Mouse (Mus musculus) 3134 (cell line): Measurements from ENCODE around the gene Noct.

Experiments used
- DNase-seq: peaks from one replicate; pipeline ENCODE4 v3.0.0-alpha.2; 2011; ENCODE audit warnings: low spot score; ENCODE audit not compliant: insufficient read length; ENCODE audit errors: extremely low read depth

Gene Noct

DNA sequence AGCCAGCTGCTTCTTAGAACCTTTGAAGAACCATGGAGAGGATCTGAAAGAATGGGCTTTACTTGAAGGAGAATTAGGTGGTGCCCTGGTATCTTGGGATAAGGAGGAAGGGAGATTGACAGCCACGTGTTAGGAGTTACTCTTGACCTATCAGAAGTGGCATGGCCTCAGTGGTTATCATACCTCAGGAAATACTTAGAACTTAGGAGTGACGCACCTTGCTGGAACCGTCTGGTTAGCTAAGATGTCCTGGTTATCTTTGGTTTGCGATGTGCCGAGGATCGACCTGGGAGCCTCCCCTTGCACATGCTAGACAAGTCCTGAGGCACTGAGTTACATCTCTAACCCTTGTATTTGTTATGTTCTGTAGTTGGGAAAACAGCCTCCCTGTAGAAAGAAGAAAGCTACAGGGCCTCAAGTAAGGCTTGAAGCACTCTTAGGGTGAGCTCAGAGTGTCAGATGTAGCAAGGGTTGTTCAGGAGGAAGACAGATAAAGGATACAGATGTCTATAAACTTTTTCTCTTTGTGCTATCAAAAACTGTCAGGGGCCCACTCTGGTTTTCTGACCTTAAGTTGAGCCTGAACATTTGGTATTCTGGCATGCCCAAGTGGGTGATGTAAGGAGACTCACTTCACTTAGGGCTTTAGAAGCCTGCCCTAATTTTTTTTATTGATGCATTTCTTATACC, 6.0 kb downstream of the Noct start:
- no peak for DNase-seq

DNA sequence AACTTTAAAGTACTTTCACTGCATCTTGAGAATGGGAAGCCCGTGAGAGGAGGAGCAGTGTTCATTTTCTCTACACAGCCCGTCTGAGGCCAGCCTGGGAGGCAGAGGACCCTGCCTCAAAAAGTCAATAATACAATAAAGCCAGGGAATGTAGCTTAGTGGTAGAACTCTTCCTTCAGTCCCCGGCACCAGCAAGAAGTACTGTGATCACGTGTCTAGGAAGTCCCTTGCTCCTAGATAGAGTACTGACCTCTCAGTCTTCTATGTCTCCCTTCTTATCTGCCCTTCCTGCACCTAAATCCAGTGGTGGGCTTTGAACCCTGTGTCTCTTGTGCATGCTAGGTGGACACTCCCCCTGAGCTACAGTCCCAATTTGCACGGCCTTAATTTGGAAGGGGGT, 6.6 kb downstream of the Noct start:
- no peak for DNase-seq

DNA sequence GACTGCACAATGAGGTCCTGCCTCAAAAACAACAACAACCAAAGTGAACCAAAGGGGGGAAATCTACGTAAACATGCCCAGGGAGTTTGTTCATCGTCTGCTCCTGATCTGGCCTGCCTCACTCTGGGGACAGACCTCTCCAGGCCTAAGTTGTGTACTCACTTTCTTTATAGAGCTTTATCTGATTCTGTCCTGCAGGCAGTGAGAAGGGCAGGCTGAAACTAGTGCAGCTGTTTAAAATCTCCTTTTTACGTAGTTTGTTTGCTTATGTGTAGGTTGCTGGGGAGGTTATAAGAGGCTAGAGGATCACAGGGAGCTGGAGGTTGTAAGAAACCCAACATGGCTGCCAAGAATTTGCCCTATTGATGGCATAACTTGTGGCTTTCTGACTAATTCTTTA, 7.3 kb downstream of the Noct start:
- DNase-seq: no peak

DNA sequence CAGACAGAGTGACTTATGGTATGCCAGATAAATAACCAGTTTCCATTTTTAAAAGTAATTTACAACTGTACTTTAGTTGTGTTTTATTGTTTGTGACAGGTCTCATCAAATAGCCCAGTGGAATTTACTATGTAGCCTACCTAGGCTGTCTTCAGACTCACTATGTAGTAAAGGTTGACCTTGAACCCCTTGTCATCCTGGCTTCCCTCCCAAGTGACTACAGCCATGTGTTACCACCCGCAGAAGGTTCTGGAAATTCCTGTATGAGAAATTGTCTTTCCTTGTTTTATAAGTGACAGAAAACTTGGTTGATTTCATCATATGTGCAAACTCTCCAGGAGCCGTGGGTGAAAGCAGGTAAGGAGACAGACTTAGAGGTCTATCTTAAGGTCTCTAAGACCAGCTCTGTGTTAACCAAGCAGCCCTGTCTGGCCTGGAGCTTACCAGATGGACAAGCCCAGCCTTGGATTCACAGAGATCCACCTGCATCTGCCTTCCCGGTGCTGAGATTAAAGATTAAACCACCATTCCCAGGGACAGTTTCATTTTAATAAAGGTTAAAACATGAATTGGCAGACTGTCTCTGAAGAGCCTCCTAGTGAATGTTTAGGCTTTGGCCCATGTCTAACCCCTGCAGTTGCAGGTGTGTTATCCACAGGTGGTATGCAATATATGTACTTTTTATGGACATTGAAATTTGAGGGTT, 8.1 kb downstream of the Noct start:
- no peak for DNase-seq

DNA sequence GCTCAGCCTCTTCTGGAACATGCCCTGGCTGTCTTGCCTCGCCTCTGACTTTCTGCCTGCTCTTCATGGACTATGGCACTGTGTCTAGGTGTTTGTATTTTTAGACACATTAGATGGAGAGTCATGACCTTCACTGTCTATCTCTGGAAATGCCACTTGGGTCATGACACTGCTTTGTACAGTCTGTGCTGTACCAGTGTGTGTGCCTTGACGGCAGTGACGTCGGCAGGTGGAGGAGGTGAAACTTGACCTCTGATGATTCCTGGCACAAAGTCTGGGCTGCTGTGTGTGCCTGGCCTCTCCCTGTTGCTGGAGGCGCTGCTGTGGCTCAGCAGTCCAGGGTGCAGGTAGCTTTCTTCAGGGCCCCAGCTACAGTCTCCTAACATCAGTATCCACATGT, 9.2 kb downstream of the Noct start:
- no peak for DNase-seq

DNA sequence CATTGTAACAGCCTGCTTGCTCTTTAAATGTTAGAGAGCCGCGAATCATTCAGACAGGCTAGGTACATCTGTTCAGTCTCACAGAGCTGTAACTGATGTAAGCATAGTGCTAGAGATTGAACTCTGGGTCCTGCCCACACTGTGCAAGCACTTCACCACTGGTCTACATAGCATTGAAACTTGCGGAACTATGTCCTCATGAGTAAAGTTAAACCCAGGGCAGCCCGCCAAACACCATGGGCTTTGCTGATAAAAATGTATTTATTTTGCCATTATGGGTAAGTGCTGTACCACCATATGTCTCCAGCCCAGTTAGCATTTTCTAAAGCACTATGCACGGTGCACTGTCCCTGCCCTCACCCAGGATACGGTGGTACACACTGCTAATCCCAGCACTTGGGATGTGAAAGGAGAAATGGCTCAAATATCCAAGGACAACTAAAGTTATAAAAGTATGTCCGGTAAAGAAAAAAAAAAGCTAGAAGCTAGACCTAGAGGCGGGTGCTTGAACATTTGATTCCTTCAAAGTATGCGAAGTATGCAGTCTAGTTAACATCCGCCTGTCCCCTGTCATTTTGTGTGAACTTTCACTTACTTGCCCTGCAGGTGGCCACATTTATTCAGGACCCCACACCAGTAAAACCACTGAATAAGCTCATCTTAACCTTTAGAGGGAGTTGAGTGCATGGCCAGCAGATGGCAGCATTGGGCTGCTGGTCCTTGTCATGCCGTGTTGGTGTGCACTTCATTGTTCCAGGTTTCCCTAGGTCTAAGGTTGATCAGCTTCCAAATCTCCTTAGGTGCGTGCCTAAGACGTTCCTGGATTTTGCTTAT, 9.9 kb downstream of the Noct start:
- DNase-seq: peak; percentile 47

DNA sequence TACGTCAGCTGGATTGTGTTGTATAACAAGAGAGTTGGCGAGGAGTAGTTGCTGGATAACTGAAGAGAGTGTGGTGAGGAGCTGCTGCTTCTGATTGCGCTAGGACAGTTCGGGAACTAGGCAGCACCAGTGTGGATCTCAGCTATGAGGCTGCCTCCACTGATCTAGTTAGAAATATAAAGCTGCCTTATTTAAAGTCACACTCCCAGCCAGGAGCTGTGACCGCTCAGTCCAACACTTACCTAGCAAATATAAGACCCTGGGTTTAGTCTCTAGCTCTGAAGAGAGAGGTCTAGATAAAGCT, 10.5 kb downstream of the Noct start:
- DNase-seq: no peak

DNA sequence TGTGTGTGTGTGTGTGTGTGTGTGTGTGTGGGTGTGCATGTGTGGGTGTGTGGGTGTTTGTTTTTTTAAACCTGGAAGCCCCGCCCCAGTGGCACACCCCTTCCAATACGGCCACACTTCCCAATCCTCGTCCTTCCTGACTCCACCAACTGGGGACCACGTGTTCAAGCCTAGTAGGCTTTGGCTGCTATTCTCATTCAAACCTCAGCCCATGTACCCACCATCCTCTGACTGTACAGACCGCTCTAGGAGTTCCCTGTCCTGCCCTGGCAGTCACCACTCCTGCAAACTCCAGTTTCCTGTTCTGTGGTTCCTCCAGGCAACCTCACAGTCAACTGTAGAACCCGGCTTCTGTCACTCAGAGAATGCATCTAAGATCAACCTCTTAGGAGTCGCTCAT, 14.3 kb downstream of the Noct start:
- DNase-seq: no peak

DNA sequence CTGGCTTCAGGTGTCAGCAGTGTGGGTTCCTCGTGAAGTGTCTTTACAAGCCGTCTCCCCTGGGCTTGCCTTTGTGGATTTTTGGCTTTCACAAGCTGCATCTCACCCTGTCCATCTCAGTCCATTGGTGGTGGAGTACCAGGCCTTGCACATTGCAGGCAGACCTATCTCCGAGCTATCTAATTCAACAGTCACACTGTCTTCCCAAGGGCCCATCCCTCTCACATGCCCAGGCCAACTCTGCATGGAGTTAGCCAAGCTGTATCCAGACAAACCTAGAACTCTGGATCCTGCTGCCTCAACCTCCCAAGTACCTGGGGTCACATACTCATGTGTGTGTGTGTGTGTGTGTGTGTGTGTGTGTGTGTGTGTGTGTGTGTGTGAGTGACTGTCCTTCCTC, 15.3 kb downstream of the Noct start:
- no peak for DNase-seq

DNA sequence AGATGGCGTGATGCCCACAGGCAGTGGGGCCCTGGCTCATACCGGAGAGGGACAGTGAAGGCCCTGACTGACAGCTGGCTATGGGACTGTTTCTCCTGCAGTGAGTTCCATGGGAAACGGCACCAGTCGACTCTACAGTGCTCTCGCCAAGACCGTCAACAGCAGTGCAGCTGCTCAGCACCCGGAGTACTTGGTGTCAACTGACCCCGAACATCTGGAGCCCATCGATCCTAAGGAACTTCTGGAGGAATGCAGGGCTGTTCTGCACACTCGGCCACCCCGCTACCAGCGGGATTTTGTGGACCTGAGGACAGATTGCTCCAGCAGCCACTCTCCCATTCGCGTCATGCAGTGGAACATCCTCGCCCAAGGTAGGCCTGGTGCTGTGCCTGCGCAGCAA, 23.5 kb downstream of the Noct start:
- no peak for DNase-seq

DNA sequence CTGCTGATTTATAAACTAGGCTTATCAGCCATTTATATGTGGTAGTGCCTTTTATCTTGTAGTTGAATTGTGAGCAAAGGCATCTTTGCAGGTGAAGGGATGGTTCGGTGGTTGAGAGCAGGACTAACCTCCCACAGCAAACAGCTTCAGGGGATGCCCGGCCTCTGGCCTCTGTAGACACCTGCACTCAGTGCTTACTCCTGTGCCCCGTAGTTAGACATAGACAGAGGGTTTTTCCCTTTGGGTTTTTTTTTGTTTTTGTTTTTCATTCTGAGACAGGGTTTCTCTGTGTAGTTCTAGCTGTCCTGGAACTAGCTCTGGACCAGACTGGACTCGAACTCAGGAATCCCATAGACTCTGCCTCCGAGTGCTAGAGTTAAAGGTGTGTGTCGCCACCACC, 24.4 kb downstream of the Noct start:
- DNase-seq: no peak

DNA sequence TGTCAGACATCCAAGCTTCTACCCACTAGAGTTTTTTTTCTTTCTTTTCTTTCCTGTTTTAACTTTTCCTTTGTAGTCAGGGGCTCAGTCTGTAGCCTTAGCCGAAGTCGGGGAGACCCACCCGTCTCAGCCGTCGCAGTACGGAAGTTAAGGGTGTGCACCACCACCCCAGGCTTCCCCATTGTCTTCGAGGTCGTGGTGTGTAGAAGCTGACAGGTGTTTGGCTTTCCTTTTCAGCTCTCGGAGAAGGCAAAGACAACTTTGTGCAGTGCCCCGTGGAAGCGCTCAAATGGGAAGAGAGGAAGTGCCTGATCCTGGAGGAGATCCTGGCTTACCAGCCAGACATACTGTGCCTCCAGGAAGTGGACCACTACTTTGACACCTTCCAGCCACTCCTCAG, 25.2 kb downstream of the Noct start:
- no peak for DNase-seq

DNA sequence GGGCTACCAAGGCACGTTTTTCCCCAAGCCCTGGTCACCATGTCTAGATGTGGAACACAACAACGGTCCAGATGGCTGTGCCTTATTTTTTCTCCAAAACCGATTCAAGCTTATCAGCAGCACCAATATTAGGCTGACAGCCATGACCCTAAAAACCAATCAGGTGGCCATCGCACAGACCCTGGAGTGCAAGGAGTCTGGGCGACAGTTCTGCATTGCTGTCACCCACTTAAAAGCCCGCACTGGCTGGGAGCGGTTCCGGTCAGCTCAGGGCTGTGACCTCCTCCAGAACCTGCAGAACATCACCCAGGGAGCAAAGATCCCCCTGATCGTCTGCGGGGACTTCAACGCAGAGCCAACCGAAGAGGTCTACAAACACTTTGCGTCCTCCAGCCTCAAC, 25.6 kb downstream of the Noct start:
- DNase-seq: peak; percentile 21

DNA sequence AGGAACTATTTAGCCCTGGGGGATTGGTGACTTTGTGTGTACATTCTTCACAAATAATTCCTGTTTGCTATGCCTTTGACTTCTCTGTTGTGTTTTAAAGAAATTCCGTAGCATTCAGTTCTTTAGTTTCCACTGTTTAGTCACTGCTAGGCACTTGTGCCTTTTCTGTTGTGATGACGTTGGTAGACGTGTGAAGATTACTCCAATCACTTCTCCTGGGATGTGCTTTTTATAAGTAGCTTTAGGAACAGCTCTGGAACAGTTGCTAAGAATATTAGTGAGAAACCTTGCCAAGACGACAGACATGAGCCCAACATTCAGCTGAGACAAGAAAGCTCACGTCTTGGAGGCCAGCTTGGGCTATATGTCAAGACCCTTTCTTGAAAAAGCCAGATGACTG, 26.8 kb downstream of the Noct start:
- no peak for DNase-seq

DNA sequence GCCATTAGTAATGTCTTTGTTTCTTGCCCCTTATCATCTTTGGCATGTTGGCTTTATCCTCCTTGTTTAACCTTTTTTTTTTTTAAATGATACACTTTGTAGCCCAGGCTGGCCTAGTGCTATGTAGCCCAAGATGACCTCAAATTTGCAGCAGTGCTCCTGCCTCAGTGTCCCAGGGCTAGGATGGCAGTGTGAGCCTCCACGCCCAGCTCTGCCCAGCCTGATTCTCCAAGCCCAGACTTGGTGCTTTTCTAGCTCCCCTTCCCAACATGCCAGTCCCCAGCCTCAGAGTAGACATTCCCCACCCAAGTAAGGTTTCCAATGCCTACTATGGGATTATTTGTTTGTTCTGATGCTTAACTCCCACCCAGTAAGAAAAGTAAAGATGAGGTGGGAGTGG, 28.0 kb downstream of the Noct start:
- no peak for DNase-seq

DNA sequence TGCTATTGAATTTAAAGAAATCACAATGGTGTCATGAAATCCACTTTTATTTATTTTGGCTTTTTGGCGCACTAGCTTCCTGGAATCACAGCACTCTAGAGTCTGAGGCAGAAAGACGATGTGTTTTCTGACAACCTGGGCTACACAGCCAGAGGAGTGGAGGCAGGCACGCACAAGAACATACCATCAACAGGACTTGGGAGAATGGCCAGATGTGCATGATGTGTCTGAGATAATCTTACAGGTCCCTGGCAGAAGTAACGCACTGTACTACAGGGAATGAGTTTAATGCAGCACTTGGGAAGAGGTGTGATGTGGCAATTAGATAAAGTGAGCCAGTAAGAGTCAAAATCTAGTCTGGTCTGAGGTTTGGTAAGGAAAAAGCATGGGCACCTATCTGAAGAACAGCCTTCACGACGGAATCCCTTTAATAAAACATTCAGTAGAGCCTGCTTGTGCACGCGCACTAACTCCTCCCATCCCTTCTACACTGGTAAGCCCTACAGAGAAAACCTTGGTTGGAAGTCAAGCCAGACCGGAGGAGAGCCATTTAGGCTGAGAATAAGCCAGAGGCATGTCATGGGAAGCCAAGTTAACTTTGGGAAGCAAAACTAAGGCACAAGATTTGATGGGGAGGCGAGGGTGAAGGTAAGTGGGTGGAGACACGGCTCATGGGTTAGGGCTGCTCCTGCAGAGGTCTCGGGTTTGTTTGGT, 28.6 kb downstream of the Noct start:
- DNase-seq: no peak

DNA sequence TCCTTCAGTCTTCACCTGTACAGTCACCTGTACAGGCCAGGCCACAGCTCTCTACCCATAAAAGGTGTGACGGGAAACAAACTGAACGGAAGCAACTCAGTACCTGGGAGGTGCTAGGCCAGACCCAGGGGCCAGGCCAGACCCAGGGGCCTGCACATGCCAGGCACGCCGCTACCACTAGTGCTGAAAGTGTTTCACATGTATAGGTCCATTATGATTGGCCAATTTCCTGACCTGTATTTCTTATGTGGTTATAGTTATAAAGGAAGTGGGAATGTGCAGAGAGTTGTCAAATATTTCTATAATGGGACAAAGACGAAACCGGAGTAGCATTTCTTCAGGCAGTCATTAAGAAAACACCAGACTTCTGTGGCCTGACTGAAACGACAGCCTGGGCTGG, 30.5 kb downstream of the Noct start:
- DNase-seq: no peak

DNA sequence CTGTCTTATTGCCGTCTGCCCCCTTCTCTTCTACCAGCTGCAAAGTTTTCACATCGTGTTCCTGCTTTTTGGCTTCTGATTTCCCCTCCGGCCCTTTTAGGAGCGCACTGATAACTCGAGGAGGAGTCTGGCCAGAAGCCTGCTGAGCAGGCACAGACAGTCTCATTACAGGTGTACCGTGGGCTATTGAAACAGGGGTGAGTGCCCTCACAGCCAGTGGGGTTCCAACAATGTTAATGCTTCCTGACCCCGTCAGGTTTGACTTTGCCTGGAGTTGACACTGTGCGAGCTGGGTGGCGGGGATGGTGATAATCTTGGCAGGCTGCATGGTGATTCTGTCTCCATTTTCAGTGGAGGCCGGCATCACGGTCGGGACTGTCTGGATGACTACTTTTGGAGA, 32.2 kb downstream of the Noct start:
- no peak for DNase-seq

DNA sequence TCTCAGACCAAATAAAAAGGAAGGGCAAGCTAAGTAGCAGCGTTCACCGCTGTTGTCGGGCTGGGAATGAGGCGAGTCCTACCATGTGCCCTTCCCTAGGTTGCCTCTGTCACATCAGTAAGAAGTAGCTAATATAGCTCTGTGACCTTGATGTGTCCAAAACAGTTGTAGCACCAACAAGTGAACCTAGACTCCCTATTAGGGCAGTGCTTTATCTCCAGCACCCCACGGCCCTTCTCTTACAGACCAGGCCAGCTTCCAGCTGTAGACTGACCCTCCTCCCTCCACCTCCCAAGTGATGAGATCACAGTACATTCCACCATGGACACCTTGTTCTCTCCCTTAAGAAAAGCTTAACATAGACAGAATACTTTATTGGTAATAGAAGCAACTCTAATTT, 33.8 kb downstream of the Noct start:
- DNase-seq: no peak

DNA sequence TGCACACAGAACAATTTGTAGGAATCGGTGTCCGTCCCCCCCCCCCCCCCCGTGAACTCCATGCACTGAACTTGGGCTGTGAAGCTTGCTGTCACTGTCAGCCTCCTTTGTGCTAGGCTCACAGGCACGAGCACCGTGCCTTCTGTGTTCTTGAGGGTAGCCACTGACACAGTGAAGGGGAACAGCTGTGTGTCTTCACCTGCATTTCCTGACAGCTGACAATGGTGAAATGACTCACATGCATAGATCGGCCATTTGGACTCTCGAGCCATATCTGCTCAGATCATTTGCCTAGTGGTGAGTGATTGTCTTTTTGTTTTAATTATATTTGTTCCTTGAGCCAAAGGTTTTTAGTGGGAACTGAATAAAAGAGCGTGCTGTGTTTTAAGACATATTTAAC, 38.7 kb downstream of the Noct start:
- no peak for DNase-seq

DNA sequence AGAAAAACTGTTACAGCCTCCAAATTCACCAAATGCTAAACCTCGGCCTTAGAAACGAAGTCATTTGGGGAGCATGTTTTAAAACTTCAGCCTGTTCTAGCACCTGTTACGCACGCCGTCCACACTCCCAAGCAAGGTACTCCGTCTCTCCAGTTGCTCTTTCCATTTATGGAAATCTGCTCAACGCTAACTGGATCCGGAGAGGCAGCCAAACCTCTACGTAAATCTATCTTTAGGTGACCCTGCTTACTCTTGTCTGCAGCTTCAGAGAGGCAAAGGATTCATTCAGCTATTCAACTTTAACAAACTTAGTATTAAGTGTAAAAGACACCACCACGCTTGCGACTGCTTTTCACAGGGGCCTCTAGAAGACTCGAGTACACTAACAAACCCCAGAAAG, 44.2 kb downstream of the Noct start:
- DNase-seq: no peak
